Comparison of ENCODE assay signal across 16 mouse cellular contexts in the genomic region with DNA sequence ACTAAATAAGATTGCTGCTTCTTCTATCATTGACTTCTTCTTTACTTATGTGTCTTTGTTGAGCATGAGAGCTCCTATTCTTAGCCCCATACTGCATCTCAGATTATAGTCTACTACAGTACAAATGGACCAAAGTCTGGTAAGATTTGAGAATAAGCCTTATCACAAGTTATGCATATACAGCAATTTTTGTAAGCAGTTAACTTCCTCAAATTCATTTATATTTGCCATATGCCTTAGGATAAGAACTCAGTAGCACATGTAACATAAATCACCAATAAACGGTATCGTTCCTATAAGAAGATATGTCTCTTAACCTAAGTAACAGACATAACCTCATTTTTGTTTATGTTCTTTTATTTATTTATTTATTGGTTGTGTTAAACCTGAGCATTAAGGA.
"Had no signal": no experiment of that assay in that cellular context is flagged by ENCODE, and none has a peak within 500 bp of the region (broad histone marks: within the 10 kb centered on the region; RNA-seq: fewer than 3 reads in every experiment).

No protein-coding gene starts in this region.

- H3K27ac ChIP-seq: neural tube, embryonic 12.5 days; neural tube, embryonic 13.5 days; neural tube, embryonic 15.5 days; stomach, embryonic 15.5 days; stomach, postnatal 0 days had no signal

- DNase-seq: retina, postnatal 1 day; right cerebral cortex, adult 18-20 months; right cerebral cortex, postnatal 14 days; right cerebral cortex, postnatal 25 days; right cerebral cortex, postnatal 4 days; spleen, adult 18-20 months; thymus, adult 18-20 months; thymus, adult 2 months; thymus, postnatal 14 days; thymus, postnatal 25 days; thymus, postnatal 36 days had no signal

- H3K27me3 ChIP-seq: neural tube, embryonic 12.5 days; neural tube, embryonic 13.5 days; neural tube, embryonic 15.5 days; stomach, embryonic 15.5 days had no signal

- H3K36me3 ChIP-seq: neural tube, embryonic 12.5 days; neural tube, embryonic 13.5 days; neural tube, embryonic 15.5 days; stomach, embryonic 15.5 days had no signal

- H3K4me1 ChIP-seq: neural tube, embryonic 12.5 days; neural tube, embryonic 13.5 days; neural tube, embryonic 15.5 days; stomach, embryonic 15.5 days had no signal

- H3K4me3 ChIP-seq: neural tube, embryonic 12.5 days; neural tube, embryonic 13.5 days; neural tube, embryonic 15.5 days; stomach, embryonic 15.5 days had no signal

- H3K9me3 ChIP-seq: neural tube, embryonic 12.5 days; neural tube, embryonic 13.5 days; neural tube, embryonic 15.5 days; stomach, embryonic 15.5 days had no signal

- H3K9ac ChIP-seq: neural tube, embryonic 12.5 days; neural tube, embryonic 13.5 days; neural tube, embryonic 15.5 days; stomach, embryonic 15.5 days had no signal
